Comparison of ENCODE assay signal across 16 mouse cellular contexts in the genomic region with DNA sequence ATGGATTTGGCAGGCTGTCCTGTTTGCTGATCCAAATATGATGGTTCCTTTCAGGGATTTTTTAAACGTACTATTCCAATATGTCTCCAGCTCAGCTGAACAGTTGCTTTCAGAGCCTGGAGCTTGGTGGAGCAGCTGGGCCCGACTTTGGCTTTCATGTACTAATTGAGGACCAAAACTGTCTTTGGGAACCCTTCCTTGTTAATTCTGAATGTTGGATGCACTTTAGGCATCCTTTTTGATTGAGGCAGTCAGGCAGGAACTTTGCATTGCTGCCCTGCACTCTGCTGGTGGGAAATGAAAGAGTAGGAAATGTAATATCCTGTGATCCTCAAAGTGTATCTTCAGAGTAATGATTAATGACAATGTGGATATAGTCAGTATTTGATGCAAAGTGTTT.
DNase-seq lines count a peak whose midpoint lies in the region; TF ChIP-seq lines count a peak whose summit lies in the region.
"Had no signal": no experiment of that assay in that cellular context is flagged by ENCODE, and none has a peak within 500 bp of the region (broad histone marks: within the 10 kb centered on the region; RNA-seq: fewer than 3 reads in every experiment).

No protein-coding gene starts in this region.

- no peaks in the 10 kb centered on the region for H3K9me3 ChIP-seq in limb, embryonic 10.5 days (replicated peaks)
- H3K9me3 ChIP-seq: heart, embryonic 10.5 days; limb, embryonic 12.5 days; liver, embryonic 15.5 days; neural tube, embryonic 12.5 days had no signal

- H3K36me3 ChIP-seq in heart, adult 2 months (ENCODE audit: control insufficient read depth, insufficient read depth, low read length): no peaks in the 10 kb centered on the region
- no peaks in the 10 kb centered on the region for H3K36me3 ChIP-seq in limb, embryonic 10.5 days
- H3K36me3 ChIP-seq: heart, embryonic 10.5 days; limb, embryonic 12.5 days; liver, embryonic 15.5 days; neural tube, embryonic 12.5 days had no signal

- no peaks in the 10 kb centered on the region for H3K79me2 ChIP-seq in heart, adult 2 months (replicated peaks; ENCODE audit: control insufficient read depth, insufficient read depth, low read length)

- no peak for DNase-seq in heart, adult 2 months
- no peak for DNase-seq in heart, adult 9 months (ENCODE audit: low spot score in 2 of 2)
- peak; percentile 42 to 64 for DNase-seq in right cerebral cortex, postnatal 10 days (ENCODE audit: low spot score in 2 of 2)
- DNase-seq in right cerebral cortex, adult 2 months (ENCODE audit: low spot score in 2 of 2): no peak
- DNase-seq in layer of hippocampus, adult 18-20 months (ENCODE audit: low spot score in 2 of 2): peak; percentile 48 to 77
- DNase-seq in retina, postnatal 1 day: peak; percentile 12
- DNase-seq in kidney, adult 18-20 months: no peak
- no peak for DNase-seq in limb, embryonic 10.5 days (ENCODE audit: low spot score)
- DNase-seq: adrenal gland, postnatal 25 days; heart, postnatal 36 days; kidney, postnatal 14 days had no signal

- TF ChIP-seq POLR2A in heart, adult 2 months (IDR thresholded peaks at IDR 0.05; ENCODE audit: insufficient read depth, low read depth, low read length): no peak

- intact Hi-C loops in heart, adult 2 months (cut with DNase I): no loop called here

- H3K4me1 ChIP-seq in heart, adult 2 months (ENCODE audit: control insufficient read depth, insufficient read depth, low read length): no peaks in the 10 kb centered on the region
- H3K4me1 ChIP-seq in limb, embryonic 10.5 days: no peaks in the 10 kb centered on the region
- H3K4me1 ChIP-seq: heart, embryonic 10.5 days; limb, embryonic 12.5 days; liver, embryonic 15.5 days; neural tube, embryonic 12.5 days had no signal

- 60% methylated on average over 2 of the region's 2 CpGs for WGBS in heart, adult 2 months
- 85% methylated on average over 2 of the region's 2 CpGs for WGBS in limb, embryonic 10.5 days

- no peak for TF ChIP-seq EP300 in heart, adult 2 months (IDR thresholded peaks at IDR 0.05; ENCODE audit: insufficient read depth, low read depth, low read length)

- peak; percentile 8; the same call in 1 of the 2 replicates for TF ChIP-seq CTCF in heart, adult 2 months (IDR thresholded peaks at IDR 0.05)

- H3K27me3 ChIP-seq in heart, adult 2 months (ENCODE audit: control insufficient read depth, insufficient read depth, low read length): no peaks in the 10 kb centered on the region
- H3K27me3 ChIP-seq in limb, embryonic 10.5 days (ENCODE audit: low read depth, poor library complexity, severe bottlenecking): no peaks in the 10 kb centered on the region
- H3K27me3 ChIP-seq: limb, embryonic 12.5 days; liver, embryonic 15.5 days; neural tube, embryonic 12.5 days had no signal

- H3K27ac ChIP-seq in heart, adult 2 months: no peak overlapping the region
- H3K27ac ChIP-seq in limb, embryonic 10.5 days: no peak overlapping the region
- H3K27ac ChIP-seq: heart, embryonic 10.5 days; limb, embryonic 12.5 days; liver, embryonic 15.5 days; macrophage; neural tube, embryonic 12.5 days had no signal

- H3K9ac ChIP-seq in heart, adult 2 months (ENCODE audit: low read depth, low read length): no peak overlapping the region
- H3K9ac ChIP-seq: limb, embryonic 12.5 days; liver, embryonic 15.5 days; neural tube, embryonic 12.5 days had no signal

- no peak overlapping the region for H3K4me3 ChIP-seq in heart, adult 2 months
- H3K4me3 ChIP-seq in limb, embryonic 10.5 days: no peak overlapping the region
- H3K4me3 ChIP-seq: heart, embryonic 10.5 days; limb, embryonic 12.5 days; liver, embryonic 15.5 days; neural tube, embryonic 12.5 days had no signal

Comparison
In these comparisons a context has a peak if more than half of its experiments do, and no peak if none do; other contexts are left out.
1. DNase-seq: peak in right cerebral cortex, postnatal 10 days (2 of 2), layer of hippocampus, adult 18-20 months (2 of 2) and retina, postnatal 1 day (single experiment); none in heart, adult 2 months (0 of 2), heart, adult 9 months (0 of 2), right cerebral cortex, adult 2 months (0 of 2), kidney, adult 18-20 months (single experiment) and limb, embryonic 10.5 days (single experiment).